Mouse (Mus musculus): ENCODE data around the gene Zbtb20.

Zbtb20 gene

GRCm38 (mm10) chr16:43193631-43194239 is 318.1 kb downstream of the Zbtb20 start:
- no peak for DNase-seq (ENCODE audit: low read depth, low spot score)

- no peak for DNase-seq (ENCODE audit: low read depth, low spot score)
Observed at GRCm38 (mm10) chr16:43217336-43218006, 341.8 kb downstream of the Zbtb20 start.

- no peak for DNase-seq (ENCODE audit: low read depth, low spot score)
Observed at GRCm38 (mm10) chr16:43219367-43219766, 343.7 kb downstream of the Zbtb20 start.

- DNase-seq (ENCODE audit: low read depth, low spot score), result peak; percentile 52
Observed at GRCm38 (mm10) chr16:43221313-43221712, 345.6 kb downstream of the Zbtb20 start.

GRCm38 (mm10) chr16:43230253-43230652 is 354.6 kb downstream of the Zbtb20 start:
- DNase-seq (ENCODE audit: low read depth, low spot score), result no peak

- DNase-seq (ENCODE audit: low read depth, low spot score), result no peak
Observed at GRCm38 (mm10) chr16:43234249-43234648, 358.6 kb downstream of the Zbtb20 start.

GRCm38 (mm10) chr16:43235317-43235716 is 359.6 kb downstream of the Zbtb20 start:
- DNase-seq (ENCODE audit: low read depth, low spot score), result no peak

GRCm38 (mm10) chr16:43235721-43236159 is 360.1 kb downstream of the Zbtb20 start:
- DNase-seq (ENCODE audit: low read depth, low spot score), result no peak

GRCm38 (mm10) chr16:43237551-43237950 is 361.9 kb downstream of the Zbtb20 start:
- no peak for DNase-seq (ENCODE audit: low read depth, low spot score)

- DNase-seq (ENCODE audit: low read depth, low spot score), result no peak
Observed at GRCm38 (mm10) chr16:43247026-43247425, 371.3 kb downstream of the Zbtb20 start.

GRCm38 (mm10) chr16:43253077-43253476 is 377.4 kb downstream of the Zbtb20 start:
- DNase-seq (ENCODE audit: low read depth, low spot score), result no peak

GRCm38 (mm10) chr16:43253746-43254145 is 378.1 kb downstream of the Zbtb20 start:
- DNase-seq (ENCODE audit: low read depth, low spot score), result no peak

GRCm38 (mm10) chr16:43256191-43256899 is 380.7 kb downstream of the Zbtb20 start:
- no peak for DNase-seq (ENCODE audit: low read depth, low spot score)

- no peak for DNase-seq (ENCODE audit: low read depth, low spot score)
Observed at GRCm38 (mm10) chr16:43256900-43257281, 381.2 kb downstream of the Zbtb20 start.

GRCm38 (mm10) chr16:43259466-43259865 is 383.8 kb downstream of the Zbtb20 start:
- DNase-seq (ENCODE audit: low read depth, low spot score), result no peak

GRCm38 (mm10) chr16:43260862-43261261 is 385.2 kb downstream of the Zbtb20 start:
- DNase-seq (ENCODE audit: low read depth, low spot score), result no peak

GRCm38 (mm10) chr16:43274057-43274595 is 398.4 kb downstream of the Zbtb20 start:
- no peak for DNase-seq (ENCODE audit: low read depth, low spot score)

GRCm38 (mm10) chr16:43276764-43277163 is 401.1 kb downstream of the Zbtb20 start:
- DNase-seq (ENCODE audit: low read depth, low spot score), result peak; percentile 19

GRCm38 (mm10) chr16:43286319-43286718 is 410.6 kb downstream of the Zbtb20 start:
- peak; percentile 26 for DNase-seq (ENCODE audit: low read depth, low spot score)

GRCm38 (mm10) chr16:43286783-43287383 is 411.2 kb downstream of the Zbtb20 start:
- no peak for DNase-seq (ENCODE audit: low read depth, low spot score)

- DNase-seq (ENCODE audit: low read depth, low spot score), result no peak
Observed at GRCm38 (mm10) chr16:43291423-43291822, 415.7 kb downstream of the Zbtb20 start.
